Mouse (Mus musculus): ENCODE measurements around the gene Prrx1. TPM values are rescaled to one million over a fixed set of nuclear protein-coding genes. Genes with fewer than 3 reads are reported as not detected.

The Prrx1 gene
- total and polyA plus RNA-seq, 3 experiments, result not detected

- no peaks in the 10 kb centered on the region for H3K4me1 ChIP-seq (ENCODE audit: control insufficient read depth in 1 of 2, insufficient read depth in 2 of 2, low read length in 2 of 2)
- DNase-seq (ENCODE audit: low read depth, low spot score), result no peak
- no peaks in the 10 kb centered on the region for H3K9me3 ChIP-seq (replicated peaks; ENCODE audit: insufficient read depth, low read length)
- no peak overlapping the region for H3K9ac ChIP-seq (ENCODE audit: control insufficient read depth, low read depth, low read length, poor library complexity, severe bottlenecking)
- no peaks in the 10 kb centered on the region; a peak in 2 of 4 replicates for H3K27me3 ChIP-seq (ENCODE audit: control insufficient read depth in 1 of 2, insufficient read depth in 2 of 2, low read length in 2 of 2)
- no peaks in the 10 kb centered on the region for H3K36me3 ChIP-seq (ENCODE audit: control insufficient read depth in 1 of 2, insufficient read depth in 2 of 2, low read length in 2 of 2)
- TF ChIP-seq EP300 (IDR thresholded peaks at IDR 0.05; ENCODE audit: low read depth in 1 of 2, low read length in 2 of 2) (no peak), NELFE (IDR thresholded peaks at IDR 0.05; ENCODE audit: low read depth, low read length) (no peak), KAT2A (conservative IDR thresholded peaks at IDR 0.05; ENCODE audit: low read depth, low read length) (no peak), POLR2AphosphoS2 (IDR thresholded peaks at IDR 0.05; ENCODE audit: low read length) (no peak), CTCF (IDR thresholded peaks at IDR 0.05 in 2 of 3, conservative IDR thresholded peaks at IDR 0.05 in 1 of 3; ENCODE audit: control insufficient read depth in 1 of 3, insufficient read depth in 1 of 3, low read depth in 2 of 3, low read length in 3 of 3, poor library complexity in 1 of 3, severe bottlenecking in 1 of 3) (no peak), MAZ (IDR thresholded peaks at IDR 0.05; ENCODE audit: low read depth, low read length) (no peak), UBTF (IDR thresholded peaks at IDR 0.05; ENCODE audit: borderline replicate concordance, insufficient read depth, low read depth, low read length) (no peak), CHD2 (IDR thresholded peaks at IDR 0.05; ENCODE audit: low read length) (no peak), MAFK (IDR thresholded peaks at IDR 0.05; ENCODE audit: borderline replicate concordance, low read depth, low read length) (no peak), ZC3H11A (IDR thresholded peaks at IDR 0.05; ENCODE audit: low read depth, low read length) (no peak), RAD21 (IDR thresholded peaks at IDR 0.05; ENCODE audit: low read depth, low read length) (no peak), MAX (IDR thresholded peaks at IDR 0.05; ENCODE audit: low read length) (no peak), MXI1 (IDR thresholded peaks at IDR 0.05; ENCODE audit: low read depth, low read length) (no peak), JUND (IDR thresholded peaks at IDR 0.05; ENCODE audit: low read depth, low read length) (no peak), SMC3 (IDR thresholded peaks at IDR 0.05; ENCODE audit: low read depth, low read length) (no peak), USF2 (IDR thresholded peaks at IDR 0.05; ENCODE audit: borderline replicate concordance in 1 of 2, insufficient read depth in 1 of 2, low read depth in 1 of 2, low read length in 2 of 2) (no peak), MYC (IDR thresholded peaks at IDR 0.05; ENCODE audit: low read depth, low read length) (no peak), TAL1 (IDR thresholded peaks at IDR 0.05; ENCODE audit: low read length) (no peak), GATA1 (IDR thresholded peaks at IDR 0.05; ENCODE audit: low read depth, low read length) (no peak), CHD1 (IDR thresholded peaks at IDR 0.05; ENCODE audit: low read depth, low read length) (no peak)
- H3K27ac ChIP-seq (ENCODE audit: control insufficient read depth, low read depth, low read length), result no peak overlapping the region
- H3K4me3 ChIP-seq (ENCODE audit: control insufficient read depth in 1 of 2, insufficient read depth in 1 of 2, low read depth in 2 of 2, low read length in 2 of 2), result no peak overlapping the region
- H3K79me2 ChIP-seq (ENCODE audit: control insufficient read depth, insufficient read depth, low read length, poor library complexity), result no peaks in the 10 kb centered on the region
Observed at GRCm38 (mm10) chr1:163274919-163275318, 38.6 kb downstream of the Prrx1 start.

DNA sequence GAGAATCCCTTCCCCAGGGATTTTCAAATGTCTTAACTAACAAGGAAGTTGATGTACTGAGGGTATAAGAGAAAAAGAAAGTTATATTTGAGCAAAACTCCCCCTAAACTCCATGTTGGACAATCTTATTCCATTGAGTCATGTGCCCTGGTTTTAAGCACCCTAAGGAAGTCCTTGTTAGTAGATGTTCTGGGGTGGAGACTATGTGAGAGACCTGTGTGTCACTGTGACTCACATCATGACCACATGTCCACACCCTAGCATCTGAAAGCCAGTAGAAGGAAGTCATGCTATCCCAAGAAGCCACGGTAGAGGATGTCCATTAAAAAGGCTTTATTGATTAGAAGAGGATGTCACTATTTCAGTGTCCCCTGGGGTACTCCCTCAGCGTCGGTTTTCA, 40.4 kb downstream of the Prrx1 start:
- Histone ChIP-seq H3K4me3 (ENCODE audit: control insufficient read depth in 1 of 2, insufficient read depth in 1 of 2, low read depth in 2 of 2, low read length in 2 of 2) (no peak overlapping the region), H3K36me3 (ENCODE audit: control insufficient read depth in 1 of 2, insufficient read depth in 2 of 2, low read length in 2 of 2) (no peaks in the 10 kb centered on the region), H3K27ac (ENCODE audit: control insufficient read depth, low read depth, low read length) (no peak overlapping the region), H3K4me1 (ENCODE audit: control insufficient read depth in 1 of 2, insufficient read depth in 2 of 2, low read length in 2 of 2) (no peaks in the 10 kb centered on the region), H3K9me3 (replicated peaks; ENCODE audit: insufficient read depth, low read length) (no peaks in the 10 kb centered on the region), H3K27me3 (ENCODE audit: control insufficient read depth in 1 of 2, insufficient read depth in 2 of 2, low read length in 2 of 2) (peaks cover 0 to 2% of the 10 kb centered on the region in 2 experiments; a peak in 2 of 4 replicates), H3K79me2 (ENCODE audit: control insufficient read depth, insufficient read depth, low read length, poor library complexity) (no peaks in the 10 kb centered on the region), H3K9ac (ENCODE audit: control insufficient read depth, low read depth, low read length, poor library complexity, severe bottlenecking) (no peak overlapping the region)
- no peak for DNase-seq (ENCODE audit: low read depth, low spot score)
- no peak for TF ChIP-seq MXI1 (IDR thresholded peaks at IDR 0.05; ENCODE audit: low read depth, low read length)
- no peak for TF ChIP-seq ZKSCAN1 (IDR thresholded peaks at IDR 0.05; ENCODE audit: low read depth, low read length)
- TF ChIP-seq CHD1 (IDR thresholded peaks at IDR 0.05; ENCODE audit: low read depth, low read length), result no peak
- TF ChIP-seq TCF12 (IDR thresholded peaks at IDR 0.05; ENCODE audit: low read depth, low read length), result no peak
- TF ChIP-seq SMC3 (IDR thresholded peaks at IDR 0.05; ENCODE audit: low read depth, low read length), result no peak
- TF ChIP-seq EP300 (IDR thresholded peaks at IDR 0.05; ENCODE audit: low read depth in 1 of 2, low read length in 2 of 2), result no peak
